Mouse (Mus musculus): ENCODE measurements around the gene Kif5c.

DNA sequence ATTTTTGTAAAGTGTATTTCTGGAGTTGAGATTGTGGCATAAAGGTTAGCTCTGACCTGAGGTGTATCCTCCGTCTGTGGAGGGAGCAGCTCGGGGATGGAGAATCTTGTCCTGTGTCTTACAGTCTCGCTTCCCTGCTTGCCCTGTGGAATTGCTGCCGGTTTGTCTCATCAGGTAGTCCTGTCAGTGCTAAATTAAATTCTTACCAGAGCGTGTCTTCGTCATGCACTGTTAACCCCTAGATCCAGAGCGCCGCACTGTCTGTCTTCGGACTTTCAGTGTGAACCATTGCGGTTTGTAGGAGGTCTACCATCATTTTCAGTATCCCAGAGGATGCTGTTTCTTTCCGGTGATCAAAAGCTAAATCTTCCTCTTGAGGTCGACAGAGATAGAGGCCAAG is 10.1 kb downstream of the Kif5c start:
- TF ChIP-seq CTCF (IDR thresholded peaks at IDR 0.05; ENCODE audit: borderline replicate concordance, insufficient read depth, low read length) (no peak), POLR2A (IDR thresholded peaks at IDR 0.05; ENCODE audit: low read depth, low read length) (no peak)
